Mouse (Mus musculus) G1E (cell line): ENCODE data around the gene Dph5.

Source experiments
- CTCF ChIP-seq: IDR thresholded peaks from 2 replicates; pipeline ENCODE4 v1.5.1; 2012; ENCODE audit warnings: low read depth, low read length, inconsistent platforms, mixed read lengths
- GATA1 ChIP-seq: IDR thresholded peaks from 2 replicates; pipeline ENCODE4 v1.6.1; 2012; ENCODE audit warnings: borderline replicate concordance, low read length, inconsistent platforms, mixed read lengths

DNA sequence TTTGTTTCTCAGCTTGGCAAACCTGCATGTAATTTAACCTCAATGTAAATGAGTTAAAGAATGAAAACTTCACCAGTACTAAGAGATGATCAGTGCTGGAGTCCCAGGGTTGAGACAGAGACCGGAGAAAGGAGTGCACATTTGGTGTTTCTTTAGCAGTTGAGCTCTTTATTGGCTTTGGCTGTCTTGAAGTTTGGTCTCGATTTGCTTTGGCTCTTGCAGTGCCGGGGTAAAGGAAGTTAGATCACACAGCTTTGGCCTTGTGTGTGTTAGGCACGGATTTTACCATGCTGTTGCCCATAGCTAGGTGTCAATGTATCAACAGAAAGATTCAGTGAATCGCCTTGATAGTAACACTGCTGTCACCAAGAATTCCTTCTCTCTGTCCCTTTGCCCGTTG lies 44.1 kb downstream of the Dph5 start:
- TF ChIP-seq CTCF = no peak
- TF ChIP-seq GATA1 = no peak
